Mouse (Mus musculus) cerebellum, adult 11 months (tissue): ENCODE data around the gene Epha4.

Experiments used
- DNase-seq: peaks from one replicate; pipeline ENCODE4 v3.0.0; 2022

The Epha4 gene

GRCm38 (mm10) chr1:77440512-77440911 is 74.4 kb downstream of the Epha4 start:
- DNase-seq = no peak

DNA sequence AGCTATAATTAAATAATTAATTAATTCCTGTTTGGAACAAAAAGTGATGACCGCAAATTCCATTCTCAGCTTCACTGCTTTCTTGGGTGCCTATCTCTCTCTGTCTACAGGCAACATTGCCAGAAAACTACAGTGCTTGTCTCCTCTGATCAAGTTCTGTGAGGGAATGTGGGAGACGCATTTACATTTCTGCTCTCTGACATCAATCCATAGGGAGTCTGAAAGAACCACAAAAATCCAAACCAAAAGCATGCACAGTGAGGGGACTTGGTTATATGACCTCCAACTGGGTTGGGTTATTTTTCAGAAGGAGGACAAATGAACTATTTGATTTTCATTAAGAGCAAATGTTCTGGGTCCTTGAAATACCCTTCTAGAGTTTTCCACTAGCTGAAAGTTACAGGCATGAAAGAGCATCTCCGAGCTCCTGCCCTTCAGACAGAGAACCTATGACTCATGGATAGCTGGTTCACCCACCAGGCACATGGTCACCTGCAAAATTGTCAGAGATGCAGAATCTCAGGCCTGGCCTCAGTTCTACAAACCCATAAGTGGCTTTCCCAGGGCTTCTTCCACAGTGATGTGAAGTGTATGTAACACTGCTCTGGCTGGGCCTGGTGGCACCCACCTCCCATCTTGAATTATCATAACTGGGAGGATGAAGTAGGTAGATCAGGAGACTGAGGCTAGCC is 75.4 kb downstream of the Epha4 start:
- DNase-seq = no peak

DNA sequence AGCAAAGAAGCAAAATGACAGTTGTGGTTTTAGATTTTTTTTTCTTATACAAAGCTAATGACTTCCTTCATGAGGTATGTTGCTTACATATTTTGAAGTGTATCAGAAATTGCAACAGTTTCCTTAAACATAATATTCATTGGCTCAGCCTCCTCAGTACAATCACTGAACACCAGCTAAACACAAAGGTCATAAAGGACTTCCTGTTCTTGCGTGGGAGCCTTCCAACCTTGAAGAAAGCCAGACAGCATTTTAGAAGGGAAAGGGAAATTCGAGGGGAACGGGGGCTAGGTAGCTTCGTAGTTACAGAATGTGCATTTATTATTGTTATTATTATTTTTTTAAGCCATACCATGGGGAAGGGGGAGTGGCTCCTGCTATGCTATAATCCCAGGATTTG is 76.2 kb downstream of the Epha4 start:
- DNase-seq = no peak

DNA sequence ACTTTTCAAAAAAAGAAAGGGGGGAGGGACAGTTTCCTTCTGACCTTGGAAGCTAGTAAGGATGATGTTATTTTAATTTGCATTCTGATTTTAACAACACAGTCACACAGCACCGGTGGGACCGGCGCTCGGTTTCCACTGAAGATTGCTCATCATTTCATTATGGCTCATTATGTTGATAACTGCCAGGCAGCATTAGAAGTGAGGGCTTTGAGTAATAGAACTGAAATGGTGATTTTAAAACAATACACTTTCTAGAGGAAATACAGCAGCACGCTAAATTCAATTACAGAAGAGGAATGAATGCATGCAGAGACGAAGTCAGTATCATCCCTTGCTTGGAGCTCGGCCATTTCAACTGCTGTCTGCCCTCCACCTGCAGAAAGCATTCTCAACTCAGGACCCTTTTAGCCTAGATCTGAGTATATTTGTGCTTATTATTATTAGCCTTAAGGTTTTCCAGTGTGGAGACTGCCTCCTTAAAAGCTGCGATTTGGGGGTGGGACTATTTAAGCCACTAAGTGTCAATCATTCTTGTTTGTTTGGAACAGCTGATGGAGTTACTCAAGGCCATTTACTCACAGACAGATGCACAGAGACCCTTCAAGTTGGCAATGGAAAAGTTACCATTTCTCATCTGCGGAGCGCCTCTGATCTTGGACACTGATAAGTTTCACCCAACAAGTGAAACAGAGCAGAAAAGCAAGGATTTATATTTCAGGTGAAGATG is 76.8 kb downstream of the Epha4 start:
- DNase-seq = no peak

DNA sequence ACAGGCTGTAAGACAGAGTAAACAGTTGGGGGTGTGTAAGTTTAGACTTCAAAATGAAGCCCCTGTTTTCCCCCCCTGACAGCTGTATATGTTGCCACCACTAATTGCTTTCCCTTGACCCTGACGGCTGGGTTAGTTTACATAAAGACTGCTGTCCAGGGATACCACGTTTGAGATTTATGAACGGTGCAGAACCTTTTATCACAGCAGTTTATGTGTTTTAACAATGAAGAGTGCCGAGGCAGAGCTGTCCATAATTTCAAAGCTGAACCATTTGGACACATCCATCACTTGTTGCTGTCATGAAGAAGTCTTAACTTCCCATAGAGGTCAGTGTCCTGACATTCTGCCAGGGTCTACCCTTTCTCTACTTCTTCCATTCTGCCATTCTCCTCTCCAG is 79.8 kb downstream of the Epha4 start:
- DNase-seq = no peak

- DNase-seq = no peak
These were observed 81.7 kb downstream of the Epha4 start for GRCm38 (mm10) chr1:77433148-77433547.

DNA sequence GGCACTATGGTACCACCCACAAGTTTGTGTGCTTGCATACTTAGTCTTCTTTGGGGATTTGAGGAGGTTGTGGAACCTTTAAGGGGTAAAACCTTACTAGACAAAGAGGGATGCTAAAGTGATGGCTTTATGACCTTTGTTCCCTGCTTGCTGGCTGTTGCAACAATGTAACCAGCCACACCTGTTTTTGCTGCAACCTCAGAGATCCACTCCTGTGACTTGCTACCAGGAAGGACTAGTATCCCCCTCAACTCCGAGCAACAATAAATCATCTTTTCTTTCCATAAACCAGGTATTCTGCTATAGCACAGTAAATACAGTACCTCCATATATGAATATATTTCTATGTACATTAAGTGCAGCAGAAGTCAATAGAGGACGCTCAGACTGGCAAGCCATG is 82.4 kb downstream of the Epha4 start:
- DNase-seq = no peak

GRCm38 (mm10) chr1:77429174-77429573 is 85.7 kb downstream of the Epha4 start:
- peak; percentile 12 for DNase-seq

DNA sequence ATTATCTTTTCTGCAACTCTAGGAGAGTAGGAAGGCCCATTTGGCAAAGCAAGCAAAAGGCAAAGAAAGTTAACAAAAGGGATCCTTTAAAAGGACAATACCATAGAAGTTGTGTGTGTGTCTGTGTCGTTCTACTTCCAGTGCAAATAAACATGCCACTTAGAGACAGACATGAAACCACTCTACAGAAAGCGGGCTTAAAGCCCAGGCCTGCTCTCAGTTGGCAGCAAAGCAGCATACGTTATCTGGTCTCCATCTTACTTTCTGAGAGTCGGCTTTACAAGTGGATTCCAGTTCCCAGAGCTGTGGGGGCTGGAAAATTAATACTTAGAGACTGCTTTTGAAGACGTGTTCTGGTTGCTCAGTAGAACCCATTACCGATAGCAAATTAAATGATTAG is 87.9 kb downstream of the Epha4 start:
- DNase-seq = no peak

DNA sequence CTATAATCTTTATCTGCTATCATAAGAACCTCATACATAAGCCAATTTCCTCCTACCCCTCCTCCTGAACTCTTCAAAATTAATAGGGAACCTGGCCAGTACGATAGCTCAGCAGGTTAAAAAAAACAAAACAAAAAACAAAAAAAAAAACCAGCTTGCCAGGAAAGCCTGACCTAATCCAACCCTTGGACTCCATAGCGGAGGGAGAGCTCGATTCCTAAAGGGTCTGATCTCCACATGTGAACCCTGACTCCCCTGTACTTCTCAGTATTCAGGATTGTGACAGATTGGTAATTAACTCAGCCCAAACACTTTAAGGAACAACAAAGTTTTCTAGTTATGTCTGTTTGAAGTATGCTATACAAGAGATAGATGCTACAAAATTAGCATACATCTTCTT is 89.7 kb downstream of the Epha4 start:
- no peak for DNase-seq

- DNase-seq = no peak
These were observed 93.8 kb downstream of the Epha4 start for GRCm38 (mm10) chr1:77421081-77421480.

DNA sequence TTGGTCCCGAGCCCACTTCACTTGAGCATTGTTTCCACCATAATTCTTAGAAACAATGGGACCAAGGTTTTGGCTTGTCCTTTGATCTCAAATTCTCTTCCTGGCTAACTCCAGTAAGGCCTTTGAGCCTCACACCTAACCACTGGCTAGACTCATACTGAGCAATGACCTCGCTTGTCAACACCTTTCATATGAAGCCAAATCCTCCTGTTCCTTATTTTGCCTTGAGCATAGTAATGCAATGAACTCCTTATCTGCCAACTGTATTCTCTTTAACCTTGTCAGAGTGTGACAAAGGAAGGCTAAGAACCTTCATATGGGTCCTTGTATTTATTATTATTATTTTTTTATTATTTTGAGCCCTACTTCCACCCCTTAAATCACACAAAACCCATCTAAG is 94.5 kb downstream of the Epha4 start:
- no peak for DNase-seq

GRCm38 (mm10) chr1:77416872-77417271 is 98.0 kb downstream of the Epha4 start:
- no peak for DNase-seq

DNA sequence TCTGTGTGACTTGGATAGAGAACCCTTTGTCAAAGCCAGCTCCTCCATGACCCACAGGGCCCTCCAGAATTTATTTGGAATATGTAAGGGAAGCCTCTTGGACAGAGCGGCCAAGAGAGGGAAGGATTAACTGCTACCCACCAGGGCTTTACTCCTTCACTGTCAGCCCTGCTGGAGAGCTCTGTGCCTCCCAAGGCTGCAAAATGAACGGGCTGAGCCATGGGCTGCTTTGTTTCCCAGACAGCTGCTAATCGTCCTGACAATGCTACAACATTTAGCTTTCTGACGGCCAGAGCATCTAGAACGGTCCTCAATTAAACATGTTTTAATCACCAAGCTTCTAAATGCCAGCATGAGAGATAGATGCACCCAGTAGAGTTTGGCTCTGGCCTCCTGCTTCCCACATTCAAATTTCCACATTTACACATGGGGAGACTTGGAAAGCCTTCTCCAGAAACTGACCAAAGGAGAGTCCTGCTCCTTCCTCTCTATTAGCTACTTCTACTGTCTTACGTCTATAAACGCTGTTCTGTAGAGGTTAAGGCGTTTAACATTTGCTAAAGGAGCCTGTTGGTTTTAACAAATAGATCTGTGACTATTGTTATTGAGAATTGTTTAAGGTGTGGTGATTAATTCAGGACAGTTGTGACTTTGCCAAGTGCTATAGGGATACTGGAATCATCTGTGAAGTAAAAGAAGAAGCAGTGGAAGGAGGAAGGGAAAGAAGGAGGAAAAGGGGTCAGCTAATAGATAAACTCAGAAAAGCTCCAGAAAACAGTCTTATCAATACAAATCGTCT is 101.8 kb downstream of the Epha4 start:
- DNase-seq = no peak

GRCm38 (mm10) chr1:77412285-77412684 is 102.6 kb downstream of the Epha4 start:
- no peak for DNase-seq

GRCm38 (mm10) chr1:77411222-77411621 is 103.7 kb downstream of the Epha4 start:
- DNase-seq = no peak

- no peak for DNase-seq
These were observed 104.2 kb downstream of the Epha4 start for GRCm38 (mm10) chr1:77410716-77411115.

DNA sequence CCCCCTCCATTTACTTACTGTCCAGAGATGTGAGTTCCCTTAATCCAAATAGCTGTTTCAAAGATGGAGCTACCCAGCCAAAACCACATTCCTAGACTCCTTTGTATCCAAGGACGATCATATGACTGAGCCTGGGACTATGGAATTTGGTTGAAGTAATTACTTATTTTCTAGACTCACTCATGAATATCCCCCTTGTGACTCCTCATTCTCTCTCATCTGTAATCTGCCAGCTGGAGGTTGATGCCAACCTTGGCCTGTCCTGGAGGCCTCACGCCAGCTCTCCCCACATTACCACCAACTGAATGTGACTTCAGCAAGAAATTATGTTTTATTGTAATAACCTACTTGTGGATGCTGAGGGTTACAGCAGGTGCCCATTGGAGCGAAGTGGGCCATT is 104.7 kb downstream of the Epha4 start:
- no peak for DNase-seq

- no peak for DNase-seq
These were observed 105.4 kb downstream of the Epha4 start for GRCm38 (mm10) chr1:77409509-77409908.

- no peak for DNase-seq
These were observed 107.5 kb downstream of the Epha4 start for GRCm38 (mm10) chr1:77407417-77407816.

GRCm38 (mm10) chr1:77406631-77407030 is 108.3 kb downstream of the Epha4 start:
- DNase-seq = no peak

DNA sequence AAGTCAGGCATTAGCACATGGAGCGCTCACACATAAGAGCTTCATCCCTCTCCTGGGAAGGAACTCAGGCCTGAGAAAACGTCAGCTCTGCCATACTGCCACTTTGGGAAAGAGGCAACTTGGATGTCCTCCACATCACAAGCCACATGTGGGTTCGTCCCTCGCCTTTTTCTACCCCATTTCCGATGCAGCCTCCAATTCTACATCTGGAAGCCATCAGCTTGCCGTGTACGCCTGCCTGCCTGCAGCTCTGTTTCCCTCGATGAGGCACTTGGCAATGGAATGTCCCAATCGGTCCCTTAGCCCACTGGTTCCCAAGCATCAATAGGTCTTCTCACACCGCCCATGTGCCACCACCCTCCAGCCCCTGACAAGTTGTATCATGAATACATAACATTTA is 110.4 kb downstream of the Epha4 start:
- no peak for DNase-seq

- DNase-seq = no peak
These were observed 111.9 kb downstream of the Epha4 start for GRCm38 (mm10) chr1:77402942-77403341.

DNA sequence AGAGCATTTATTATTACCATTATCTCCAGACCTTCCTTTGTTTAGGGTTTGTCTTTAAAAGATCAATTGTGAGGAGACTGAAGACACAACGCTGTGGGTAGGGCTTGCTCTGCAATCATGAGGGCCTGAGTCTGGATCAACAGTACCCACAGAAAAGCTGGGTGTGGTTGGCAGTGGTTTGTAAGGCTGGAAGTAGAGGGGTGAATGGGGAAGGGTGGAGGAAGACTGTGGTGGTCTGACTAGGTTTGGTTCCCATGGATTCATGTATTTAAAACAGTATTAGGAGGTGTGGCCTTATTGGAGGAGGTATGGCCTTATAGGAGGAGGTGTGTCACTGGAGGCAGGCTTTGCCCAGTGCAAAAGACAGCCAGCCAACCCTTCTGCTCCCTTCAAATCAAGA is 113.4 kb downstream of the Epha4 start:
- no peak for DNase-seq
